Mouse (Mus musculus): ENCODE measurements around the gene Dnajc25. TPM values are rescaled to one million over a fixed set of nuclear protein-coding genes. Genes with fewer than 3 reads are reported as not detected.

Dnajc25 gene
- polyA plus RNA-seq, 1 experiment from 2014 or later = 5.5 TPM

Other genes starting within 250 kb of the Dnajc25 start
- gene Olfr267, start 207.3 kb upstream of the Dnajc25 start, polyA plus RNA-seq (2015; fragmentation: Nextera tagmentation; extraction: Ambion mirVana) = not detected in 2 replicates
- 33.2 and 38.6 TPM in 2 replicates for gene Ecpas, start 82.3 kb upstream of the Dnajc25 start, polyA plus RNA-seq (2015; fragmentation: Nextera tagmentation; extraction: Ambion mirVana)
- 3.0 and 3.3 TPM in 2 replicates for gene Zkscan16, start 51.4 kb upstream of the Dnajc25 start, polyA plus RNA-seq (2015; fragmentation: Nextera tagmentation; extraction: Ambion mirVana)
- gene Ptgr1, start 7.9 kb upstream of the Dnajc25 start, polyA plus RNA-seq (2015; fragmentation: Nextera tagmentation; extraction: Ambion mirVana) = 3.7 and 3.9 TPM in 2 replicates
- gene Gm20503, start 8.1 kb downstream of the Dnajc25 start, polyA plus RNA-seq (2015; fragmentation: Nextera tagmentation; extraction: Ambion mirVana) = 6.4 and 7.6 TPM in 2 replicates
- 219 and 224 TPM in 2 replicates for gene Gng10, start 40.0 kb downstream of the Dnajc25 start, polyA plus RNA-seq (2015; fragmentation: Nextera tagmentation; extraction: Ambion mirVana)
- gene AI481877, start 143.9 kb downstream of the Dnajc25 start, polyA plus RNA-seq (2015; fragmentation: Nextera tagmentation; extraction: Ambion mirVana) = 0.04 TPM in 1 of 2 replicates, not detected in the other
- 18.1 and 22.2 TPM in 2 replicates for gene Ugcg, start 194.2 kb downstream of the Dnajc25 start, polyA plus RNA-seq (2015; fragmentation: Nextera tagmentation; extraction: Ambion mirVana)

All from midbrain, embryonic 16.5 days (tissue).